8 mouse cellular contexts compared by ENCODE assay signal in the genomic region with DNA sequence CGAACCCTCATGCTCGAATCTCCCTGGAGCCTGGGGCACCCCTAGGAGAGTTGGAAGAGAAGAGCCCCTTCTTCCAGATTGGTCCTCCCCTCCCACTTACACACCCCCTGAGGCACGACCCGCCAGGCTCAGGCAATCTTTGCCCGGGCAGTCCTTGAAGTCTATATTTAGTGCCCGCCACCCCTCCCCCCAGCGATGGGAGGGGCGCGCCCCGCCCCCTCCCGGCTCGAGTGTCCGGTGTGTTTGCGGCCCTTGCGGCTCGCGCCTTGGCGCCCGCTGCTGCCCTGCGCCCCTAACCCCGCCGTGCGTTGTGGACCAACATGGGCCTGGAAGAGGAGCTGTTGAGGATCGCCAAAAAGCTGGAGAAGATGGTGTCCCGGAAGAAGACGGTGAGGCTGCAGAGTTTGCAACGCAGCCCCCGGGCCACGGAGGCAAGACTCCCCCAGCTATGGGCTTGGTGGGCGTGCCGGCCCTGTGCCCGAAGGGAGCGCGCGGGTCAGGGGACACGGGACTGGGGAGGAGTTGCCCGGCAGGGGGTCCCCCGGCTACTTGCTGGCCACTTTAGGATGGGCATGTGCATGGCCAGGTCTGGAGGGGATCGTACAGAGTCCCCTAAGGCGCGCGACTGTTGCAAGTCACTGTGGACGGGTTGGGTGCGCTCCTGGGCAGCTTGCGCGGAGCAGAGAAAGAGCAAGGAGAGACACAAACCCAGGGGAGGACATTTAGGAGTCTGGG. TPM values are rescaled to one million over a fixed set of nuclear protein-coding genes. Genes with fewer than 3 reads are reported as not detected.
DNase-seq lines count a peak whose midpoint lies in the region; ATAC-seq and TF ChIP-seq lines count a peak whose summit lies in the region.

A gene (plus strand): TSS at position 1 of the 735 bp plus-strand sequence.

- DNase-seq in MN1 (ENCODE audit: low spot score), result peak; percentile 46
- peak in 1 of 2 experiments; percentile 73 for DNase-seq in gastrocnemius, postnatal 4 days (ENCODE audit: low spot score in 2 of 2)
- peak; percentile 68 for DNase-seq in liver, postnatal 0 days
- peak; percentile 51 for DNase-seq in retina, embryonic 14.5 days (ENCODE audit: low spot score)
- DNase-seq in layer of hippocampus, adult 11-12 months (ENCODE audit: low spot score), result no peak

- H3K9me3 ChIP-seq in intestine, postnatal 0 days (ENCODE audit: control insufficient read depth), result no peaks in the 10 kb centered on the region
- no peaks in the 10 kb centered on the region for H3K9me3 ChIP-seq in liver, postnatal 0 days (ENCODE audit: low read length)

- under 1% methylated on average over 46 of the region's 46 CpGs for WGBS in intestine, postnatal 0 days
- WGBS in liver, postnatal 0 days (ENCODE audit: insufficient replicate concordance), result under 1% methylated on average over 45 of the region's 46 CpGs

- H3K27me3 ChIP-seq in intestine, postnatal 0 days (replicated peaks; ENCODE audit: control insufficient read depth, insufficient read depth, low read length), result peaks cover 6% of the 10 kb centered on the region; the same call in 1 of the 2 replicates
- peaks cover 46% of the 10 kb centered on the region for H3K27me3 ChIP-seq in liver, postnatal 0 days (ENCODE audit: insufficient read depth, low read length)

- TF ChIP-seq EP300 in liver, postnatal 0 days (IDR thresholded peaks at IDR 0.05; ENCODE audit: low read depth), result no peak

- peak within 1 kb of the TSS; percentile 99 for H3K4me2 ChIP-seq in intestine, postnatal 0 days (replicated peaks; ENCODE audit: low read depth)
- H3K4me2 ChIP-seq in liver, postnatal 0 days (ENCODE audit: low read depth, low read length), result peak within 1 kb of the TSS; percentile 82

- H3K4me3 ChIP-seq in bone marrow macrophage, adult 2 months (ENCODE audit: insufficient read depth, low read length), result peak within 1 kb of the TSS; percentile 26
- peak within 1 kb of the TSS; percentile 50 for H3K4me3 ChIP-seq in intestine, postnatal 0 days (ENCODE audit: low read depth, low read length)
- H3K4me3 ChIP-seq in liver, postnatal 0 days (ENCODE audit: low read depth, low read length), result peak within 1 kb of the TSS; percentile 58

- TF ChIP-seq POLR2A in bone marrow macrophage, adult 2 months (IDR thresholded peaks at IDR 0.05; ENCODE audit: borderline replicate concordance, low read depth, low read length), result no peak

- H3K36me3 ChIP-seq in intestine, postnatal 0 days (ENCODE audit: control insufficient read depth, insufficient read depth), result no peaks in the 10 kb centered on the region; the same call in 1 of the 2 replicates
- H3K36me3 ChIP-seq in liver, postnatal 0 days (replicated peaks; ENCODE audit: insufficient read depth, low read length), result peaks cover 5% of the 10 kb centered on the region; the same call in 1 of the 2 replicates

- no peak for TF ChIP-seq CTCF in bone marrow macrophage, adult 2 months (IDR thresholded peaks at IDR 0.05; ENCODE audit: low read depth, low read length)
- no peak for TF ChIP-seq CTCF in intestine, postnatal 0 days (IDR thresholded peaks at IDR 0.05; ENCODE audit: low read depth)
- TF ChIP-seq CTCF in liver, postnatal 0 days (IDR thresholded peaks at IDR 0.05; ENCODE audit: low read depth), result no peak

- peak; percentile 29; the same call in 1 of the 2 replicates for ATAC-seq in intestine, postnatal 0 days
- peak; percentile 30; the same call in 1 of the 2 replicates for ATAC-seq in liver, postnatal 0 days
- no peak for ATAC-seq in CD4-positive, CD25-positive, alpha-beta regulatory T cell, adult 4 months

- H3K4me1 ChIP-seq in bone marrow macrophage, adult 2 months (ENCODE audit: control insufficient read depth, insufficient read depth, low read length), result no peaks in the 10 kb centered on the region
- peaks cover 10% of the 10 kb centered on the region; the same call in 1 of the 2 replicates for H3K4me1 ChIP-seq in intestine, postnatal 0 days (replicated peaks; ENCODE audit: control insufficient read depth, insufficient read depth, low read length)
- peaks cover 17% of the 10 kb centered on the region for H3K4me1 ChIP-seq in liver, postnatal 0 days (ENCODE audit: insufficient read depth)

- no peak within 1 kb of the TSS for H3K27ac ChIP-seq in bone marrow macrophage, adult 2 months (ENCODE audit: insufficient read depth, low read depth, low read length)
- peak within 1 kb of the TSS; percentile 21; the same call in 1 of the 2 replicates for H3K27ac ChIP-seq in intestine, postnatal 0 days (ENCODE audit: low read depth, low read length)
- peak within 1 kb of the TSS; percentile 51 for H3K27ac ChIP-seq in liver, postnatal 0 days (ENCODE audit: low read depth)

- H3K9ac ChIP-seq in intestine, postnatal 0 days (ENCODE audit: low read depth, low read length), result peak within 1 kb of the TSS; percentile 51
- peak within 1 kb of the TSS; percentile 54 for H3K9ac ChIP-seq in liver, postnatal 0 days (replicated peaks)

RNA-seq across cellular contexts. Expression of the gene that starts here (rescaled TPM):
- polyA plus RNA-seq in bone marrow macrophage, adult 2 months (2012; ENCODE audit: insufficient read depth, insufficient read length, missing spikeins), result 6.9 and 7.8 TPM in 2 replicates
- total RNA-seq in gastrocnemius, postnatal 4 days (2021), result 100 to 1,000 TPM; 149 to 154 TPM
- 23.6 and 25.0 TPM in 2 replicates for polyA plus RNA-seq in intestine, postnatal 0 days (2015; fragmentation: Nextera tagmentation; extraction: Ambion mirVana)
- polyA plus RNA-seq in liver, postnatal 0 days (2015; fragmentation: Nextera tagmentation; extraction: Ambion mirVana), result 37.6 and 41.7 TPM in 2 replicates
- polyA plus RNA-seq in CD4-positive, CD25-positive, alpha-beta regulatory T cell, adult 4 months (2017; shearing (Covaris generic)), result 1 to 10 TPM in 1 of 2 experiments, not detected in 1; 1.2 TPM
